Mouse (Mus musculus) small intestine, adult 2 months (tissue): ENCODE measurements around the gene Lgals3. TPM values are rescaled to one million over a fixed set of nuclear protein-coding genes. Genes with fewer than 3 reads are reported as not detected.
A peak's percentile ranks its signal among the peaks of the same experiment; 100 is the strongest.
"Not testable (repeated sequence)": the region's sequence is repeated elsewhere in the genome, so short reads cannot be mapped to it uniquely, and the experiment has no call there.

Experiments used
- H3K27ac ChIP-seq: fragments of 200-500 bp; 2 replicates; pipeline ENCODE4 v1.5.1; 2012; ENCODE audit warnings: low read depth, low read length, control low read depth, inconsistent platforms; ENCODE audit not compliant: insufficient read depth
- H3K27me3 ChIP-seq: fragments of 200-500 bp; 2 replicates; pipeline ENCODE4 v1.6.1; 2012; ENCODE audit warnings: mild to moderate bottlenecking, moderate library complexity, low read length, inconsistent platforms; ENCODE audit not compliant: control insufficient read depth, insufficient read depth
- H3K36me3 ChIP-seq: fragments of 200-500 bp; 2 replicates; pipeline ENCODE4 v1.6.1; 2012; ENCODE audit warnings: mild to moderate bottlenecking, low read length, control low read depth, inconsistent platforms; ENCODE audit not compliant: control insufficient read depth, insufficient read depth
- H3K4me1 ChIP-seq: fragments of 200-500 bp; 2 replicates; pipeline ENCODE4 v1.6.1; 2012; ENCODE audit warnings: low read length, inconsistent platforms, mixed read lengths; ENCODE audit not compliant: control insufficient read depth, insufficient read depth, insufficient read length
- H3K4me3 ChIP-seq: fragments of 200-500 bp; 2 replicates; pipeline ENCODE4 v1.5.1; 2012; ENCODE audit warnings: low read depth, mild to moderate bottlenecking, control low read depth, inconsistent platforms, low read length, moderate library complexity
- CTCF ChIP-seq: fragments of 200-500 bp; IDR thresholded peaks from 2 replicates; pipeline ENCODE4 v1.5.1; 2012; ENCODE audit warnings: low read depth, mild to moderate bottlenecking, control low read depth, inconsistent platforms, low read length, moderate library complexity, mixed read lengths; ENCODE audit not compliant: insufficient replicate concordance, insufficient read length; ENCODE audit errors: extremely low read depth
- POLR2A ChIP-seq: fragments of 200-500 bp; IDR thresholded peaks from 2 replicates; pipeline ENCODE4 v1.6.1; 2012; ENCODE audit warnings: low read depth, mild to moderate bottlenecking, control low read depth, inconsistent platforms, low read length, moderate library complexity
- WGBS: fragments of 180-500 bp; shearing (Covaris S2); methylation state at CpG from one replicate; pipeline ENCODE4 v1.1.7; 2018; 5-methylcytosine and 5-hydroxymethylcytosine counted together
- polyA plus RNA-seq: library from polyadenylated mRNA; depleted of rRNA; stranded (reverse); fragments of >200 nt; gene quantifications from 2 replicates; pipeline ENCODE4 v1.2.3, GENCODE M21; 2012; rRNA removed

Lgals3 gene
- polyA plus RNA-seq: 379 and 1,527 TPM in 2 replicates

- Histone ChIP-seq H3K4me1 (peaks cover 52% of the 10 kb centered on the region), H3K27ac (peak within 1 kb of the TSS; percentile 98), H3K36me3 (no peaks in the 10 kb centered on the region), H3K4me3 (no peak within 1 kb of the TSS), H3K27me3 (no peaks in the 10 kb centered on the region)
- 58% methylated on average over 9 of the region's 9 CpGs for WGBS
- TF ChIP-seq POLR2A (no peak), CTCF (no peak)
Observed at GRCm38 (mm10) chr14:47367461-47367860, at the start of gene Lgals3. Gene Lgals3 (plus strand): TSS chr14:47367751.

GRCm38 (mm10) chr14:47319362-47319761 lies 48.2 kb upstream of the Lgals3 start:
- Histone ChIP-seq H3K27ac (no peak overlapping the region), H3K36me3 (peaks cover 35% of the 10 kb centered on the region), H3K27me3 (no peaks in the 10 kb centered on the region), H3K4me3 (no peak overlapping the region), H3K4me1 (no peaks in the 10 kb centered on the region)
- 61% methylated on average over 5 of the region's 5 CpGs for WGBS
- TF ChIP-seq CTCF (no peak), POLR2A (no peak)

- H3K36me3 ChIP-seq: peaks cover 24% of the 10 kb centered on the region
- H3K27ac ChIP-seq, H3K27me3 ChIP-seq, H3K4me3 ChIP-seq, H3K4me1 ChIP-seq: not testable (repeated sequence)
- WGBS: 87% methylated on average over 7 of the region's 8 CpGs
Observed at GRCm38 (mm10) chr14:47321581-47321980, 46.0 kb upstream of the Lgals3 start.

- no peak for TF ChIP-seq POLR2A
- TF ChIP-seq CTCF: no peak
- no peak overlapping the region for H3K4me3 ChIP-seq
- H3K27ac ChIP-seq: no peak overlapping the region
- no peaks in the 10 kb centered on the region; the same call in 1 of the 2 replicates for H3K4me1 ChIP-seq
- no peaks in the 10 kb centered on the region for H3K27me3 ChIP-seq
- WGBS: 83% methylated on average over 9 of the region's 9 CpGs
- H3K36me3 ChIP-seq: peaks cover 8% of the 10 kb centered on the region
Observed at GRCm38 (mm10) chr14:47325965-47326761, 41.4 kb upstream of the Lgals3 start.

GRCm38 (mm10) chr14:47327347-47327746 lies 40.2 kb upstream of the Lgals3 start:
- Histone ChIP-seq H3K4me3 (no peak overlapping the region), H3K36me3 (peaks cover 5% of the 10 kb centered on the region; the same call in 1 of the 2 replicates), H3K4me1 (no peaks in the 10 kb centered on the region; the same call in 1 of the 2 replicates), H3K27me3 (no peaks in the 10 kb centered on the region), H3K27ac (no peak overlapping the region)
- 68% methylated on average over 5 of the region's 5 CpGs for WGBS
- TF ChIP-seq POLR2A (no peak), CTCF (no peak)

- no peak for TF ChIP-seq POLR2A
- TF ChIP-seq CTCF: no peak
- H3K4me1 ChIP-seq: peaks cover 2% of the 10 kb centered on the region; the same call in 1 of the 2 replicates
- 61% methylated on average over 5 of the region's 5 CpGs for WGBS
- H3K4me3 ChIP-seq: no peak overlapping the region
- H3K36me3 ChIP-seq: no peaks in the 10 kb centered on the region
- no peak overlapping the region for H3K27ac ChIP-seq
- H3K27me3 ChIP-seq: no peaks in the 10 kb centered on the region
Observed at GRCm38 (mm10) chr14:47331920-47332319, 35.6 kb upstream of the Lgals3 start.

GRCm38 (mm10) chr14:47334819-47335218 lies 32.7 kb upstream of the Lgals3 start:
- 41% methylated on average over 4 of the region's 4 CpGs for WGBS
- Histone ChIP-seq H3K36me3 (no peaks in the 10 kb centered on the region), H3K27ac (peak overlapping the region; percentile 56; the same call in 1 of the 2 replicates), H3K4me1 (peaks cover 2% of the 10 kb centered on the region; the same call in 1 of the 2 replicates), H3K4me3 (no peak overlapping the region), H3K27me3 (no peaks in the 10 kb centered on the region)
- TF ChIP-seq CTCF (peak; percentile 78; the same call in 1 of the 2 replicates), POLR2A (no peak)

GRCm38 (mm10) chr14:47335300-47335699 lies 32.3 kb upstream of the Lgals3 start:
- no peaks in the 10 kb centered on the region for H3K36me3 ChIP-seq
- WGBS: 56% methylated on average over 3 of the region's 3 CpGs
- H3K27me3 ChIP-seq: no peaks in the 10 kb centered on the region

More at GRCm38 (mm10) chr14:47335300-47335699, 32.3 kb upstream of the Lgals3 start:
- no peak overlapping the region for H3K4me3 ChIP-seq
- TF ChIP-seq CTCF: no peak
- no peak for TF ChIP-seq POLR2A
- H3K27ac ChIP-seq: peak overlapping the region; percentile 56
- H3K4me1 ChIP-seq: peaks cover 2% of the 10 kb centered on the region; the same call in 1 of the 2 replicates
